Mouse (Mus musculus) neural tube, embryonic 11.5 days (tissue): ENCODE measurements around the gene Vps13c. TPM values are rescaled to one million over a fixed set of nuclear protein-coding genes. Genes with fewer than 3 reads are reported as not detected.

Source experiments
- ATAC-seq: fragments of 200-750 bp; cut with Nextera tagmentation; 2 replicates; pipeline ENCODE4 v1.8.0; 2017; ENCODE audit warnings: moderate number of reproducible peaks, mild to moderate bottlenecking, moderate TSS enrichment, moderate library complexity; ENCODE audit not compliant: insufficient read depth, low FRiP score, low TSS enrichment
- DNase-seq: peaks from one replicate; pipeline ENCODE4 v3.0.0-alpha.2; 2015; ENCODE audit warnings: low spot score
- H3K27ac ChIP-seq: fragments of 300-500 bp; sonication (generic); 2 replicates; pipeline ENCODE4 v1.5.1; 2014; ENCODE audit warnings: low read depth, mild to moderate bottlenecking, low read length
- H3K27me3 ChIP-seq: fragments of 300-500 bp; sonication (generic); 2 replicates; pipeline ENCODE4 v1.6.1; 2014; ENCODE audit warnings: mild to moderate bottlenecking, low read length, mixed read lengths; ENCODE audit not compliant: control insufficient read depth, insufficient read depth
- H3K36me3 ChIP-seq: fragments of 300-500 bp; sonication (generic); 2 replicates; pipeline ENCODE4 v1.6.1; 2014; ENCODE audit warnings: mild to moderate bottlenecking, low read length, moderate library complexity, mixed read lengths; ENCODE audit not compliant: control insufficient read depth, insufficient read depth
- H3K4me1 ChIP-seq: fragments of 300-500 bp; sonication (generic); 2 replicates; pipeline ENCODE4 v1.6.1; 2014; ENCODE audit warnings: low read length, mixed read lengths; ENCODE audit not compliant: control insufficient read depth, insufficient read depth
- H3K4me2 ChIP-seq: fragments of 300-500 bp; sonication (generic); 2 replicates; pipeline ENCODE4 v1.6.1; 2014; ENCODE audit warnings: low read depth, mild to moderate bottlenecking, moderate library complexity
- H3K4me3 ChIP-seq: fragments of 300-500 bp; sonication (generic); 2 replicates; pipeline ENCODE4 v1.5.1; 2014; ENCODE audit warnings: low read depth, low read length
- H3K9ac ChIP-seq: fragments of 300-500 bp; sonication (generic); 2 replicates; pipeline ENCODE4 v1.6.1; 2014; ENCODE audit warnings: mild to moderate bottlenecking, low read length
- H3K9me3 ChIP-seq: fragments of 300-500 bp; sonication (generic); 2 replicates; pipeline ENCODE4 v1.6.1; 2016; ENCODE audit warnings: low read length; ENCODE audit not compliant: control insufficient read depth
- WGBS: fragments of 180-500 bp; shearing (Covaris S2); extraction: QIAGEN DNeasy Blood & Tissue Kit; methylation state at CpG from one replicate; pipeline ENCODE4 v1.1.7; 2014; 5-methylcytosine and 5-hydroxymethylcytosine counted together
- polyA plus RNA-seq: library from polyadenylated mRNA; unstranded; fragments of >200 nt; fragmentation: Nextera tagmentation; extraction: Ambion mirVana; gene quantifications from 2 replicates; pipeline ENCODE4 v1.2.1, GENCODE M21; 2014

Vps13c gene
- polyA plus RNA-seq, 1 experiment from 2014 or later = 7.8 TPM

- no peak for ATAC-seq
- WGBS = 82% methylated on average over 5 of the region's 5 CpGs
These were observed 2.6 kb downstream of the Vps13c start for GRCm38 (mm10) chr9:67842797-67843196.

GRCm38 (mm10) chr9:67845012-67845411 is 4.8 kb downstream of the Vps13c start:
- Histone ChIP-seq H3K9me3 (no peaks in the 10 kb centered on the region), H3K4me1 (peaks cover 4% of the 10 kb centered on the region; the same call in 1 of the 2 replicates), H3K4me3 (no peak overlapping the region), H3K27ac (no peak overlapping the region), H3K27me3 (no peaks in the 10 kb centered on the region), H3K9ac (no peak overlapping the region), H3K4me2 (no peak overlapping the region), H3K36me3 (no peaks in the 10 kb centered on the region)
- WGBS = 89% methylated on average over 4 of the region's 4 CpGs
- no peak for DNase-seq
- ATAC-seq = no peak

More at GRCm38 (mm10) chr9:67842797-67843196, 2.6 kb downstream of the Vps13c start:
- Histone ChIP-seq H3K4me1 (peaks cover 4% of the 10 kb centered on the region; the same call in 1 of the 2 replicates), H3K4me2 (no peak overlapping the region), H3K4me3 (no peak overlapping the region), H3K9me3 (no peaks in the 10 kb centered on the region), H3K36me3 (no peaks in the 10 kb centered on the region), H3K9ac (no peak overlapping the region), H3K27me3 (no peaks in the 10 kb centered on the region), H3K27ac (no peak overlapping the region)
- DNase-seq = no peak

DNA sequence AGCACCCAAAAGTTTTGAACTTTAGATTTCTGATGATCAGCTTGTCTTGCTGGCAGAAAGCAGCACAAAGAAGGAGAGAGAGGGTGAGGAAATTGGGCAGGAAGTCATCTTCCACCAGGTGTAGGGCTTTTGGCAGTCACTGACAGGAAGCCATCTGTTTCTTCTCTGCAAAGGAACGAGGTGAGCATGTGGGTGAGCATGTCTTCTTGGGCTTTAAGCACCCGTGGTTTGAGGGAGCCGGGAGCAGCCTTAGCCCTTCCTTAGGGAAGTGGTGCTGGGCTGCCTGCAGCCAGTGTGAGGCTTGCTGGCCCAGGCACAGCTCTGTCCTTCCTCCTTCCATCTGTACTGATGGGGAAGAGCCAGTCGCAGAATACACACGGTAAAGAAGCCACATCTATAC is 5.5 kb downstream of the Vps13c start:
- no peaks in the 10 kb centered on the region for H3K9me3 ChIP-seq
- H3K27me3 ChIP-seq = no peaks in the 10 kb centered on the region
- DNase-seq (no peak), ATAC-seq (no peak)
- H3K36me3 ChIP-seq = no peaks in the 10 kb centered on the region
- 86% methylated on average over 5 of the region's 5 CpGs for WGBS
- no peak overlapping the region for H3K27ac ChIP-seq
- H3K4me2 ChIP-seq = no peak overlapping the region
- no peak overlapping the region for H3K4me3 ChIP-seq
- peaks cover 4% of the 10 kb centered on the region; the same call in 1 of the 2 replicates for H3K4me1 ChIP-seq
- no peak overlapping the region for H3K9ac ChIP-seq

DNA sequence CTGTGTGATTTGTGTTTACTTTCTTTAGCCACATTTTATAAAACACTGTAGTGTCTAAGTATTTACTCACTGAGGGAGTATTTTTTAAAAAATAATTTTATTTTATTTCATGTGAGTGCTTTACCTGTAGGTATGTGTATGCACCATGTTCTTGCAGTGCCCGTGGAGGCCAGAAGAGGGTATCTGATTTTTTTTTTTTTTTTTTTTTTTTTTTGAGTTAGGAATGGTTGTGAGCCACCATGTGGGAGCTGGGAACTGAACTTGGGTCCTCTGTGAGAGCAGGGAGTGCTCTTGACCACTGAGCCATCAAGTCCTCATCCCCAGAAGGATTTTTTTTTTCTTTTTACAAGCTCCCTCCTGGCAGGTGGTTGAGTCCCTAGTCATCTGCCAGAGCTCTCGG is 5.9 kb downstream of the Vps13c start:
- Histone ChIP-seq H3K36me3 (no peaks in the 10 kb centered on the region), H3K9ac (no peak overlapping the region), H3K4me3 (no peak overlapping the region), H3K4me1 (no peaks in the 10 kb centered on the region), H3K27me3 (no peaks in the 10 kb centered on the region), H3K9me3 (no peaks in the 10 kb centered on the region), H3K27ac (no peak overlapping the region), H3K4me2 (no peak overlapping the region)
- no peak for DNase-seq
- WGBS = 93% methylated on average over 2 of the region's 2 CpGs
- ATAC-seq = no peak

- WGBS = 90% methylated on average over 3 of the region's 3 CpGs
- Histone ChIP-seq H3K4me1 (no peaks in the 10 kb centered on the region), H3K4me2 (no peak overlapping the region), H3K9ac (no peak overlapping the region), H3K27me3 (no peaks in the 10 kb centered on the region), H3K27ac (no peak overlapping the region), H3K36me3 (no peaks in the 10 kb centered on the region), H3K4me3 (no peak overlapping the region), H3K9me3 (no peaks in the 10 kb centered on the region)
- ATAC-seq (no peak), DNase-seq (no peak)
These were observed 7.4 kb downstream of the Vps13c start for GRCm38 (mm10) chr9:67847606-67848005.

- Histone ChIP-seq H3K36me3 (no peaks in the 10 kb centered on the region), H3K4me2 (no peak overlapping the region), H3K4me1 (no peaks in the 10 kb centered on the region), H3K27me3 (no peaks in the 10 kb centered on the region), H3K27ac (no peak overlapping the region), H3K9me3 (no peaks in the 10 kb centered on the region), H3K9ac (no peak overlapping the region), H3K4me3 (no peak overlapping the region)
- DNase-seq (no peak), ATAC-seq (no peak)
- WGBS = 86% methylated on average over 12 of the region's 12 CpGs
These were observed 9.2 kb downstream of the Vps13c start for GRCm38 (mm10) chr9:67849397-67849796.

DNA sequence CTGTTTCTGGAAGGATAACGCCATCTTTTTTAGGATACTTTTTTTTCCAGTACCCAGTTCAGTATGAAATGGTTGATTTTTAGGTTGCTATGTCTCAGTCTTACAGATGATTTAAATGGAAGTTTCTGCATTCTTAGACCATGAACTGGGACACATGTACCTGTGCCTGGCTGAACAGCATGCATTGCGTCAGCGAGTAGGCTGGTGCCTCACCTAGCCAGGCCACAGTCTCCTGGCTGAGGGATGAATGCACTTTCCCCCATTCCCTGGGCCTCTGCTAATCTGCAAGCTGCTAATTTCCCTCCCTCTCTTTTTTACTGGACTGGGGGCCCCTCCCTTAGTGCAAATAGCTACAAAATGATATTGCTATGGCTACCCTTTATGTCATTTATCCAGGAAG is 9.7 kb downstream of the Vps13c start:
- Histone ChIP-seq H3K9me3 (no peaks in the 10 kb centered on the region), H3K9ac (no peak overlapping the region), H3K4me2 (no peak overlapping the region), H3K4me1 (no peaks in the 10 kb centered on the region), H3K27ac (no peak overlapping the region), H3K4me3 (no peak overlapping the region), H3K36me3 (no peaks in the 10 kb centered on the region), H3K27me3 (no peaks in the 10 kb centered on the region)
- DNase-seq (no peak), ATAC-seq (no peak)
- WGBS = 99% methylated on average over 3 of the region's 3 CpGs

GRCm38 (mm10) chr9:67851150-67851549 is 11.0 kb downstream of the Vps13c start:
- H3K36me3 ChIP-seq = no peaks in the 10 kb centered on the region
- H3K9me3 ChIP-seq = no peaks in the 10 kb centered on the region
- DNase-seq (no peak), ATAC-seq (no peak)
- no peak overlapping the region for H3K4me2 ChIP-seq
- no peak overlapping the region for H3K4me3 ChIP-seq
- no peak overlapping the region for H3K9ac ChIP-seq
- no peaks in the 10 kb centered on the region for H3K27me3 ChIP-seq
- WGBS = 81% methylated on average over 4 of the region's 4 CpGs
- no peak overlapping the region for H3K27ac ChIP-seq
- H3K4me1 ChIP-seq = no peaks in the 10 kb centered on the region

GRCm38 (mm10) chr9:67860273-67860672 is 20.1 kb downstream of the Vps13c start:
- no peak overlapping the region for H3K4me3 ChIP-seq
- no peak overlapping the region for H3K9ac ChIP-seq
- no peak overlapping the region for H3K4me2 ChIP-seq
- 0 out of 2 replicates have a peak, but pooled peaks cover 3% of the 10 kb centered on the region for H3K4me1 ChIP-seq
- H3K27me3 ChIP-seq = no peaks in the 10 kb centered on the region
- ATAC-seq (no peak), DNase-seq (no peak)
- H3K27ac ChIP-seq = no peak overlapping the region
- WGBS = 86% methylated on average over 2 of the region's 2 CpGs
- no peaks in the 10 kb centered on the region for H3K36me3 ChIP-seq
- no peaks in the 10 kb centered on the region for H3K9me3 ChIP-seq
